Mouse (Mus musculus): ENCODE measurements at regions not wholly inside any gene's neighbourhood (a gene's known extent, or its start where the extent isn't known, plus 50 kb on each side); places are given as distances from the start of the nearest gene placed in this dataset.

- TF ChIP-seq EP300 (IDR thresholded peaks at IDR 0.05; ENCODE audit: insufficient read depth, low read depth, low read length) (no peak), CTCF (IDR thresholded peaks at IDR 0.05) (no peak)
Measured at GRCm38 (mm10) chr11:19619494-19619893, 304.7 kb upstream of the Spred2 start.
